In genomic region chr4:57015032-57015431, GRCm38 (mm10) we compare ENCODE assay signal across 29 mouse cellular contexts. TPM values are rescaled to one million over a fixed set of nuclear protein-coding genes. Genes with fewer than 3 reads are reported as not detected.
DNase-seq lines count a peak whose midpoint lies in the region; ATAC-seq and TF ChIP-seq lines count a peak whose summit lies in the region.
"Had no signal": no experiment of that assay in that cellular context is flagged by ENCODE, and none has a peak within 500 bp of the region (broad histone marks: within the 10 kb centered on the region; RNA-seq: fewer than 3 reads in every experiment).

No protein-coding gene starts in this region.

- TF ChIP-seq EP300 in liver, postnatal 0 days (IDR thresholded peaks at IDR 0.05; ENCODE audit: low read depth): no peak

- no peak overlapping the region for H3K9ac ChIP-seq in midbrain, postnatal 0 days (replicated peaks; ENCODE audit: low read length, poor library complexity, severe bottlenecking)
- no peak overlapping the region for H3K9ac ChIP-seq in midbrain, embryonic 14.5 days (replicated peaks; ENCODE audit: low read length)
- H3K9ac ChIP-seq in liver, embryonic 13.5 days: no peak overlapping the region
- H3K9ac ChIP-seq in liver, postnatal 0 days (replicated peaks): no peak overlapping the region
- H3K9ac ChIP-seq in forebrain, embryonic 13.5 days: no peak overlapping the region
- H3K9ac ChIP-seq: embryonic facial prominence, embryonic 12.5 days; embryonic facial prominence, embryonic 15.5 days; forebrain, embryonic 15.5 days; heart, embryonic 12.5 days; heart, embryonic 15.5 days; hindbrain, embryonic 13.5 days had no signal

- TF ChIP-seq CTCF in midbrain, postnatal 0 days (IDR thresholded peaks at IDR 0.05): no peak
- no peak for TF ChIP-seq CTCF in liver, postnatal 0 days (IDR thresholded peaks at IDR 0.05; ENCODE audit: low read depth)

- H3K4me3 ChIP-seq in midbrain, postnatal 0 days (ENCODE audit: low read depth, low read length): no peak overlapping the region
- no peak overlapping the region for H3K4me3 ChIP-seq in midbrain, embryonic 14.5 days (replicated peaks; ENCODE audit: low read depth, low read length)
- no peak overlapping the region for H3K4me3 ChIP-seq in liver, embryonic 13.5 days (replicated peaks)
- no peak overlapping the region for H3K4me3 ChIP-seq in liver, postnatal 0 days (ENCODE audit: low read depth, low read length)
- no peak overlapping the region for H3K4me3 ChIP-seq in forebrain, embryonic 13.5 days
- H3K4me3 ChIP-seq: embryonic facial prominence, embryonic 12.5 days; embryonic facial prominence, embryonic 15.5 days; forebrain, embryonic 15.5 days; heart, embryonic 12.5 days; heart, embryonic 15.5 days; hindbrain, embryonic 10.5 days; hindbrain, embryonic 13.5 days had no signal

- DNase-seq in midbrain, postnatal 0 days (ENCODE audit: low spot score): peak; percentile 31
- no peak for DNase-seq in midbrain, embryonic 14.5 days
- DNase-seq in liver, embryonic 13.5 days: no peak
- no peak for DNase-seq in liver, postnatal 0 days
- DNase-seq in layer of hippocampus, postnatal 25 days (ENCODE audit: extremely low spot score in 1 of 2, low spot score in 1 of 2): no peak
- DNase-seq: adrenal gland, adult 2 months; adrenal gland, postnatal 14 days; cerebellum, adult 11 months; cerebellum, adult 2 months; cerebellum, adult 9-11 months; cerebellum, postnatal 25 days; gastrocnemius, postnatal 10 days; gastrocnemius, postnatal 36 days; heart, postnatal 10 days; heart, postnatal 36 days had no signal

- 0 out of 2 replicates have a peak, but pooled peaks cover 4% of the 10 kb centered on the region for H3K36me3 ChIP-seq in midbrain, postnatal 0 days (ENCODE audit: insufficient read depth, low read length)
- H3K36me3 ChIP-seq in midbrain, embryonic 14.5 days (ENCODE audit: control insufficient read depth, insufficient read depth, low read length): no peaks in the 10 kb centered on the region
- H3K36me3 ChIP-seq in liver, embryonic 13.5 days: no peaks in the 10 kb centered on the region
- no peaks in the 10 kb centered on the region for H3K36me3 ChIP-seq in liver, postnatal 0 days (replicated peaks; ENCODE audit: insufficient read depth, low read length)
- no peaks in the 10 kb centered on the region for H3K36me3 ChIP-seq in forebrain, embryonic 13.5 days (ENCODE audit: poor library complexity, severe bottlenecking)
- H3K36me3 ChIP-seq: embryonic facial prominence, embryonic 12.5 days; embryonic facial prominence, embryonic 15.5 days; forebrain, embryonic 15.5 days; heart, embryonic 12.5 days; heart, embryonic 15.5 days; hindbrain, embryonic 10.5 days; hindbrain, embryonic 13.5 days had no signal

- WGBS in midbrain, postnatal 0 days: 84% methylated on average over 5 of the region's 5 CpGs
- 76% methylated on average over 5 of the region's 5 CpGs for WGBS in midbrain, embryonic 14.5 days
- WGBS in liver, embryonic 13.5 days (ENCODE audit: insufficient replicate concordance): 53% methylated on average over 5 of the region's 5 CpGs
- 68% methylated on average over 5 of the region's 5 CpGs for WGBS in liver, postnatal 0 days (ENCODE audit: insufficient replicate concordance)
- 86% methylated on average over 5 of the region's 5 CpGs for WGBS in forebrain, embryonic 13.5 days

- no peak for ATAC-seq in midbrain, postnatal 0 days (ENCODE audit: low FRiP score)
- no peak for ATAC-seq in midbrain, embryonic 14.5 days (ENCODE audit: low FRiP score, low TSS enrichment)
- peak; percentile 48 for ATAC-seq in liver, embryonic 13.5 days (ENCODE audit: low read depth)
- ATAC-seq in liver, postnatal 0 days: peak; percentile 72
- no peak for ATAC-seq in forebrain, embryonic 13.5 days
- ATAC-seq: CD4-positive, CD25-positive, alpha-beta regulatory T cell, adult 4 months; forebrain, embryonic 15.5 days; hindbrain, embryonic 16.5 days had no signal

- no peaks in the 10 kb centered on the region for H3K27me3 ChIP-seq in midbrain, postnatal 0 days (ENCODE audit: insufficient read depth, low read length)
- no peaks in the 10 kb centered on the region for H3K27me3 ChIP-seq in midbrain, embryonic 14.5 days (ENCODE audit: control insufficient read depth, insufficient read depth, low read length)
- peaks cover 7% of the 10 kb centered on the region; the same call in 1 of the 2 replicates for H3K27me3 ChIP-seq in liver, embryonic 13.5 days
- H3K27me3 ChIP-seq in liver, postnatal 0 days (ENCODE audit: insufficient read depth, low read length): no peaks in the 10 kb centered on the region
- no peaks in the 10 kb centered on the region for H3K27me3 ChIP-seq in forebrain, embryonic 13.5 days
- H3K27me3 ChIP-seq: embryonic facial prominence, embryonic 15.5 days; forebrain, embryonic 15.5 days had no signal

- no peaks in the 10 kb centered on the region for H3K9me3 ChIP-seq in midbrain, postnatal 0 days (ENCODE audit: low read length)
- no peaks in the 10 kb centered on the region for H3K9me3 ChIP-seq in midbrain, embryonic 14.5 days (ENCODE audit: control insufficient read depth, low read length)
- no peaks in the 10 kb centered on the region for H3K9me3 ChIP-seq in liver, embryonic 13.5 days (replicated peaks)
- no peaks in the 10 kb centered on the region for H3K9me3 ChIP-seq in liver, postnatal 0 days (ENCODE audit: low read length)
- H3K9me3 ChIP-seq in forebrain, embryonic 13.5 days (replicated peaks): no peaks in the 10 kb centered on the region
- H3K9me3 ChIP-seq: embryonic facial prominence, embryonic 12.5 days; embryonic facial prominence, embryonic 15.5 days; forebrain, embryonic 15.5 days; heart, embryonic 12.5 days; heart, embryonic 15.5 days; hindbrain, embryonic 10.5 days; hindbrain, embryonic 13.5 days had no signal

- no peak overlapping the region for H3K27ac ChIP-seq in midbrain, postnatal 0 days (ENCODE audit: low read depth, low read length)
- H3K27ac ChIP-seq in midbrain, embryonic 14.5 days (replicated peaks; ENCODE audit: low read depth, low read length): no peak overlapping the region
- H3K27ac ChIP-seq in liver, embryonic 13.5 days: no peak overlapping the region
- no peak overlapping the region for H3K27ac ChIP-seq in liver, postnatal 0 days (ENCODE audit: low read depth)
- no peak overlapping the region for H3K27ac ChIP-seq in forebrain, embryonic 13.5 days
- H3K27ac ChIP-seq: embryonic facial prominence, embryonic 12.5 days; embryonic facial prominence, embryonic 15.5 days; forebrain, embryonic 15.5 days; heart, embryonic 15.5 days; hindbrain, embryonic 10.5 days; hindbrain, embryonic 13.5 days had no signal

- no peak overlapping the region for H3K4me2 ChIP-seq in midbrain, postnatal 0 days (ENCODE audit: low read depth, low read length, poor library complexity, severe bottlenecking)
- no peak overlapping the region for H3K4me2 ChIP-seq in midbrain, embryonic 14.5 days (ENCODE audit: low read length)
- no peak overlapping the region for H3K4me2 ChIP-seq in liver, embryonic 13.5 days
- no peak overlapping the region for H3K4me2 ChIP-seq in liver, postnatal 0 days (ENCODE audit: low read depth, low read length)
- H3K4me2 ChIP-seq in forebrain, embryonic 13.5 days: no peak overlapping the region
- H3K4me2 ChIP-seq: embryonic facial prominence, embryonic 12.5 days; embryonic facial prominence, embryonic 15.5 days; forebrain, embryonic 15.5 days; heart, embryonic 12.5 days; heart, embryonic 15.5 days; hindbrain, embryonic 13.5 days had no signal

- no peaks in the 10 kb centered on the region; the same call in 1 of the 2 replicates for H3K4me1 ChIP-seq in midbrain, postnatal 0 days (ENCODE audit: insufficient read depth, low read length)
- H3K4me1 ChIP-seq in midbrain, embryonic 14.5 days (ENCODE audit: control insufficient read depth, insufficient read depth, low read length): no peaks in the 10 kb centered on the region
- no peaks in the 10 kb centered on the region for H3K4me1 ChIP-seq in liver, embryonic 13.5 days (replicated peaks)
- H3K4me1 ChIP-seq in liver, postnatal 0 days (ENCODE audit: insufficient read depth): no peaks in the 10 kb centered on the region
- 0 out of 2 replicates have a peak, but pooled peaks cover 7% of the 10 kb centered on the region for H3K4me1 ChIP-seq in forebrain, embryonic 13.5 days

RNA-seq across cellular contexts. Expression of gene Frrs1l, which starts 24.8 kb away (rescaled TPM):
- 36.8 and 37.9 TPM in 2 replicates for total RNA-seq in midbrain, postnatal 0 days (2014; rRNA removed)
- 17.9 and 21.2 TPM in 2 replicates for polyA plus RNA-seq in midbrain, postnatal 0 days (2015; fragmentation: Nextera tagmentation; extraction: Ambion mirVana)
- polyA plus RNA-seq in midbrain, embryonic 14.5 days (2014; fragmentation: Nextera tagmentation; extraction: Ambion mirVana): 21.3 and 24.3 TPM in 2 replicates
- 0.09 TPM in 2 replicates for polyA plus RNA-seq in liver, embryonic 13.5 days (2015; fragmentation: Nextera tagmentation; extraction: Ambion mirVana)
- polyA plus RNA-seq in liver, postnatal 0 days (2015; fragmentation: Nextera tagmentation; extraction: Ambion mirVana): not detected in 2 replicates
- total RNA-seq in layer of hippocampus, postnatal 25 days (2021): 100 to 1,000 TPM; 202 to 207 TPM
- polyA plus RNA-seq in forebrain, embryonic 13.5 days (2015; fragmentation: Nextera tagmentation; extraction: Ambion mirVana): 10.9 and 11.6 TPM in 2 replicates
- total RNA-seq: common myeloid progenitor, adult 5-6 weeks; gastrocnemius, adult 18-20 months; gastrocnemius, postnatal 36 days; granulocyte monocyte progenitor cell, adult 5-6 weeks; MEL had no signal
- polyA plus RNA-seq: CD4-positive, CD25-positive, alpha-beta regulatory T cell, adult 4 months had no signal

Comparison
In these comparisons a context has a peak if more than half of its experiments do, and no peak if none do; other contexts are left out.
1. ATAC-seq: peak in liver, embryonic 13.5 days (single experiment) and liver, postnatal 0 days (single experiment); none in midbrain, postnatal 0 days (single experiment), midbrain, embryonic 14.5 days (single experiment) and forebrain, embryonic 13.5 days (single experiment).
2. RNA of gene Frrs1l, which starts 24.8 kb away (polyA plus RNA-seq): 21.3 to 24.3 TPM in midbrain, embryonic 14.5 days, 17.9 to 21.2 TPM in midbrain, postnatal 0 days and 10.9 to 11.6 TPM in forebrain, embryonic 13.5 days; 0.09 TPM in liver, embryonic 13.5 days and not detected in liver, postnatal 0 days; every median in the first group is over 10 times any median in the second.